17 mouse cellular contexts compared by ENCODE assay signal in the genomic region with DNA sequence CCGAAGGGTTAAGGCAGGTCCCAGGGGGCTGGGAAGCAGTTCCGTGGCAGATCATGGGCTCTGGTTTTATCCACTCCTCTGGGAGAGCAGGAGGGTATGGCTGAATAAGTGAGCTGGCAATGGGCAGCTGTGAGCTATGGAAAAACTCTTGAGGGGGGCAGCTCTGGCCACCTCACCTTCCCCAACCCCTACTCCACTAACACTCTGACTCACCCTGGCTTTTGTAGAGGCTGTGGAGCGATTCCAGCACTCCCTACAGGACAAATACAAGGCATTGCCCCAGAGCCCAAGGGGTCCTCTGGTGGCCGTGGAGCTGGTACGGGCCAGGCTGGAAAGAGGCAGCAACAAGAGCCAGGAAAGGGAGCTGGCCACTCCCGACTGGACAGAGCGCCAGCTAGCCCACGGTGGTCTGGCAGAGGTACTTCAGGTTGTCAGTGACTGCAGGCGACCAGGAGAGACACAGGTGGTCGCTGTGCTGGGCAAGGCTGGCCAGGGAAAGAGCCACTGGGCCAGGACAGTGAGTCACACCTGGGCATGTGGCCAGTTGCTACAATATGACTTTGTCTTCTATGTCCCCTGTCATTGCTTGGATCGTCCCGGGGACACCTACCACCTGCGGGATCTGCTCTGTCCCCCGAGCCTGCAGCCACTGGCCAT. TPM values are rescaled to one million over a fixed set of nuclear protein-coding genes. Genes with fewer than 3 reads are reported as not detected.
DNase-seq lines count a peak whose midpoint lies in the region; ATAC-seq and TF ChIP-seq lines count a peak whose summit lies in the region.
"Had no signal": no experiment of that assay in that cellular context is flagged by ENCODE, and none has a peak within 500 bp of the region (broad histone marks: within the 10 kb centered on the region; RNA-seq: fewer than 3 reads in every experiment).

No protein-coding gene starts in this region.

- no peaks in the 10 kb centered on the region for H3K4me1 ChIP-seq in heart, embryonic 12.5 days (replicated peaks)
- H3K4me1 ChIP-seq in spleen, adult 2 months (ENCODE audit: control insufficient read depth, insufficient read depth, insufficient read length): peaks cover 33% of the 10 kb centered on the region
- no peaks in the 10 kb centered on the region for H3K4me1 ChIP-seq in midbrain, embryonic 10.5 days
- H3K4me1 ChIP-seq: heart, embryonic 10.5 days; limb, embryonic 12.5 days; stomach, embryonic 15.5 days had no signal

- DNase-seq in heart, postnatal 4 days: peak; percentile 51
- DNase-seq in spleen, adult 2 months (ENCODE audit: low read depth in 1 of 2, low spot score in 2 of 2): no peak
- DNase-seq in spleen, postnatal 4 days (ENCODE audit: low spot score in 2 of 2): no peak
- peak; percentile 90 for DNase-seq in cerebellum, adult 11-12 months
- no peak for DNase-seq in midbrain, embryonic 10.5 days (ENCODE audit: low spot score)
- no peak for DNase-seq in liver
- DNase-seq: kidney, postnatal 14 days; layer of hippocampus, postnatal 36 days; lung, embryonic 14.5 days; right cerebral cortex, postnatal 4 days; thymus, postnatal 36 days had no signal

- no peak for TF ChIP-seq POLR2A in spleen, adult 2 months (IDR thresholded peaks at IDR 0.05; ENCODE audit: low read depth, low read length)

- no peaks in the 10 kb centered on the region for H3K9me3 ChIP-seq in heart, embryonic 12.5 days (replicated peaks)
- no peaks in the 10 kb centered on the region for H3K9me3 ChIP-seq in midbrain, embryonic 10.5 days (replicated peaks)
- H3K9me3 ChIP-seq: embryonic facial prominence, embryonic 10.5 days; heart, embryonic 10.5 days; limb, embryonic 12.5 days; stomach, embryonic 15.5 days had no signal

- no peak overlapping the region for H3K4me2 ChIP-seq in heart, embryonic 12.5 days
- H3K4me2 ChIP-seq: limb, embryonic 12.5 days; lung, embryonic 14.5 days; stomach, embryonic 15.5 days had no signal

- no peak for ATAC-seq in heart, embryonic 12.5 days (ENCODE audit: insufficient number of reproducible peaks, low FRiP score)

- 53% methylated on average over 14 of the region's 14 CpGs for WGBS in heart, embryonic 12.5 days
- 72% methylated on average over 14 of the region's 14 CpGs for WGBS in spleen, adult 2 months
- 60% methylated on average over 14 of the region's 14 CpGs for WGBS in midbrain, embryonic 10.5 days

- peaks cover 32% of the 10 kb centered on the region for H3K27me3 ChIP-seq in heart, embryonic 12.5 days (replicated peaks)
- no peaks in the 10 kb centered on the region for H3K27me3 ChIP-seq in spleen, adult 2 months (ENCODE audit: control insufficient read depth, insufficient read depth, low read length)
- H3K27me3 ChIP-seq in midbrain, embryonic 10.5 days (ENCODE audit: low read depth, poor library complexity, severe bottlenecking): no peaks in the 10 kb centered on the region
- H3K27me3 ChIP-seq: CH12.LX; limb, embryonic 12.5 days; stomach, embryonic 15.5 days had no signal

- no peaks in the 10 kb centered on the region for H3K36me3 ChIP-seq in heart, embryonic 12.5 days
- peaks cover 58% of the 10 kb centered on the region for H3K36me3 ChIP-seq in spleen, adult 2 months (ENCODE audit: control insufficient read depth, insufficient read depth, low read length)
- no peaks in the 10 kb centered on the region for H3K36me3 ChIP-seq in midbrain, embryonic 10.5 days
- H3K36me3 ChIP-seq: embryonic facial prominence, embryonic 10.5 days; heart, embryonic 10.5 days; limb, embryonic 12.5 days; stomach, embryonic 15.5 days had no signal

- H3K27ac ChIP-seq in heart, embryonic 12.5 days (ENCODE audit: poor library complexity, severe bottlenecking): no peak overlapping the region
- H3K27ac ChIP-seq in spleen, adult 2 months (ENCODE audit: insufficient read depth, low read length): peak overlapping the region; percentile 25
- no peak overlapping the region for H3K27ac ChIP-seq in midbrain, embryonic 10.5 days (replicated peaks)
- H3K27ac ChIP-seq: embryonic facial prominence, embryonic 10.5 days; heart, embryonic 10.5 days; limb, embryonic 12.5 days; stomach, embryonic 15.5 days had no signal

- H3K4me3 ChIP-seq in heart, embryonic 12.5 days: no peak overlapping the region
- no peak overlapping the region for H3K4me3 ChIP-seq in spleen, adult 2 months (ENCODE audit: extremely low read depth, insufficient read depth, insufficient read length)
- H3K4me3 ChIP-seq in midbrain, embryonic 10.5 days: no peak overlapping the region
- H3K4me3 ChIP-seq: embryonic facial prominence, embryonic 10.5 days; heart, embryonic 10.5 days; limb, embryonic 12.5 days; stomach, embryonic 15.5 days had no signal

- no peak for TF ChIP-seq CTCF in spleen, adult 2 months (IDR thresholded peaks at IDR 0.05; ENCODE audit: extremely low read depth, insufficient read depth, insufficient read length, insufficient replicate concordance)

- no peak overlapping the region for H3K9ac ChIP-seq in heart, embryonic 12.5 days
- H3K9ac ChIP-seq: limb, embryonic 12.5 days; lung, embryonic 14.5 days; stomach, embryonic 15.5 days had no signal

RNA-seq across cellular contexts. Expression of a gene that starts 30.7 kb away (rescaled TPM):
- total RNA-seq in heart, postnatal 4 days (2021): under 1 TPM; 0.07 to 0.19 TPM
- polyA plus RNA-seq in heart, embryonic 12.5 days (2016; fragmentation: Nextera tagmentation; extraction: Ambion mirVana): 0.17 and 0.62 TPM in 2 replicates
- 82.2 and 98.8 TPM in 2 replicates for polyA plus RNA-seq in spleen, adult 2 months (2012; rRNA removed)
- 0.16 and 0.22 TPM in 2 replicates for polyA plus RNA-seq in midbrain, embryonic 10.5 days (2016; fragmentation: Nextera tagmentation; extraction: Ambion mirVana)

RNA-seq across cellular contexts. Expression of a gene that starts 32.2 kb away (rescaled TPM):
- total RNA-seq in heart, postnatal 4 days (2021): 10 to 100 TPM; 22.4 to 22.6 TPM
- polyA plus RNA-seq in heart, embryonic 12.5 days (2016; fragmentation: Nextera tagmentation; extraction: Ambion mirVana): 19.4 and 20.8 TPM in 2 replicates
- 40.8 and 55.1 TPM in 2 replicates for polyA plus RNA-seq in spleen, adult 2 months (2012; rRNA removed)
- 15.6 and 17.4 TPM in 2 replicates for polyA plus RNA-seq in midbrain, embryonic 10.5 days (2016; fragmentation: Nextera tagmentation; extraction: Ambion mirVana)

RNA-seq across cellular contexts. Expression of a gene that starts 34.5 kb away (rescaled TPM):
- 10 to 100 TPM; 40.5 to 42.2 TPM for total RNA-seq in heart, postnatal 4 days (2021)
- polyA plus RNA-seq in heart, embryonic 12.5 days (2016; fragmentation: Nextera tagmentation; extraction: Ambion mirVana): 30.0 and 33.7 TPM in 2 replicates
- polyA plus RNA-seq in spleen, adult 2 months (2012; rRNA removed): 8.2 and 10.0 TPM in 2 replicates
- 27.2 and 30.8 TPM in 2 replicates for polyA plus RNA-seq in midbrain, embryonic 10.5 days (2016; fragmentation: Nextera tagmentation; extraction: Ambion mirVana)

Comparison
In these comparisons a context has a peak if more than half of its experiments do, and no peak if none do; other contexts are left out.
1. DNase-seq: peak in heart, postnatal 4 days (single experiment) and cerebellum, adult 11-12 months (single experiment); none in spleen, adult 2 months (0 of 2), spleen, postnatal 4 days (0 of 2), midbrain, embryonic 10.5 days (single experiment) and liver (single experiment).
2. RNA of a gene that starts 30.7 kb away (polyA plus RNA-seq): 82.2 to 98.8 TPM in spleen, adult 2 months; 0.17 to 0.62 TPM in heart, embryonic 12.5 days and 0.16 to 0.22 TPM in midbrain, embryonic 10.5 days; every median in the first group is over 10 times any median in the second.